Mouse (Mus musculus): Measurements from ENCODE around the gene St3gal5.

GRCm38 (mm10) chr6:72175419-72175818 lies 78.0 kb downstream of the St3gal5 start:
- TF ChIP-seq POLR2A (IDR thresholded peaks at IDR 0.05; ENCODE audit: control insufficient read depth, low read depth, low read length) (no peak), CTCF (IDR thresholded peaks at IDR 0.05; ENCODE audit: control insufficient read depth, insufficient read depth, insufficient replicate concordance, low read depth, low read length) (no peak)
